Mouse (Mus musculus) urinary bladder, adult 18-20 months (tissue): Measurements from ENCODE around the gene Clcn7.

Source experiments
- DNase-seq, 2 experiments: peaks; one replicate each; pipeline ENCODE4 v3.0.0; 2022; ENCODE audit warnings: low spot score in 2 of 2, mixed read lengths in 2 of 2

Clcn7 gene

DNA sequence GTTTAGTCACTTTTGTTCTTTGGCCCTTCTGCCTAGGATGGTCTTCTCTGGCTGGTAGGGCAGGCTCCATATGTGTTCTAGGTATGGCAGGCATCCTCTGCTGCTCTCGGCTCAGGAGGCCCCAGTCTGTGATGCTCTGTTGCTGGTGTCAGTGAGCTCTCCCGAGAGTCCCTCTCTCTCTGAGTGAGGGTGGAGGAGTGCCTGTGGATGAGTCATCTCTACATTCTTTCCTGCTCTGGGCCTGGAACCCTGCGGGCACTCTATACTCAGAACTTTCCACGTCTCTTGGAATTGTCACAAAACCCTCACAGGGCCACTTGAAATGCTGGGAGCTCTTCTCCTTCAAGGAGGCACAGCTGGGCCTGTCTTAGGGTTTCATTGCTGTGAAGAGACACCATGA, 78.5 kb downstream of the Clcn7 start:
- DNase-seq = no peak
